Mouse (Mus musculus): ENCODE results near the gene Eif5a.

Gene Eif5a

GRCm38 (mm10) chr11:69902972-69903371, 18.8 kb downstream of the Eif5a start:
- no peak for DNase-seq (ENCODE audit: low read depth, low spot score)

GRCm38 (mm10) chr11:69901993-69902392, 19.8 kb downstream of the Eif5a start:
- DNase-seq (ENCODE audit: low read depth, low spot score): peak; percentile 51

- peak; percentile 98 for DNase-seq (ENCODE audit: low read depth, low spot score)
Measured at GRCm38 (mm10) chr11:69901406-69901846, 20.3 kb downstream of the Eif5a start.

- DNase-seq (ENCODE audit: low read depth, low spot score): peak; percentile 97
Measured at GRCm38 (mm10) chr11:69900471-69901405, 21.0 kb downstream of the Eif5a start, which contains the start of the genes 2810408A11Rik and Neurl4. Gene 2810408A11Rik, minus strand, starts transcription at chr11:69900987. Gene Neurl4, plus strand, starts transcription at chr11:69901072.

- no peak for DNase-seq (ENCODE audit: low read depth, low spot score)
Measured at GRCm38 (mm10) chr11:69899870-69900269, 21.9 kb downstream of the Eif5a start.

GRCm38 (mm10) chr11:69895291-69895690, 26.5 kb downstream of the Eif5a start, which contains the start of gene Acap1:
Gene Acap1, minus strand, starts transcription at chr11:69895539.
- DNase-seq (ENCODE audit: low read depth, low spot score): peak; percentile 77

GRCm38 (mm10) chr11:69894671-69895070, 27.1 kb downstream of the Eif5a start:
- DNase-seq (ENCODE audit: low read depth, low spot score): peak; percentile 73

- DNase-seq (ENCODE audit: low read depth, low spot score): no peak
Measured at GRCm38 (mm10) chr11:69891482-69891881, 30.3 kb downstream of the Eif5a start.

GRCm38 (mm10) chr11:69886907-69887635, 34.7 kb downstream of the Eif5a start:
- DNase-seq (ENCODE audit: low read depth, low spot score): peak; percentile 27

GRCm38 (mm10) chr11:69884663-69885062, 37.1 kb downstream of the Eif5a start:
- no peak for DNase-seq (ENCODE audit: low read depth, low spot score)

GRCm38 (mm10) chr11:69884240-69884639, 37.5 kb downstream of the Eif5a start:
- no peak for DNase-seq (ENCODE audit: low read depth, low spot score)

- no peak for DNase-seq (ENCODE audit: low read depth, low spot score)
Measured at GRCm38 (mm10) chr11:69883527-69884151, 38.1 kb downstream of the Eif5a start.

- peak; percentile 65 for DNase-seq (ENCODE audit: low read depth, low spot score)
Measured at GRCm38 (mm10) chr11:69883066-69883465, 38.7 kb downstream of the Eif5a start.

- no peak for DNase-seq (ENCODE audit: low read depth, low spot score)
Measured at GRCm38 (mm10) chr11:69881787-69882670, 39.7 kb downstream of the Eif5a start.

- peak; percentile 94 for DNase-seq (ENCODE audit: low read depth, low spot score)
Measured at GRCm38 (mm10) chr11:69880853-69881603, 40.7 kb downstream of the Eif5a start, which contains the start of gene Kctd11. Gene Kctd11, minus strand, starts transcription at chr11:69881406.

GRCm38 (mm10) chr11:69880506-69880852, 41.3 kb downstream of the Eif5a start:
- peak; percentile 88 for DNase-seq (ENCODE audit: low read depth, low spot score)

- no peak for DNase-seq (ENCODE audit: low read depth, low spot score)
Measured at GRCm38 (mm10) chr11:69879711-69880110, 42.0 kb downstream of the Eif5a start.

GRCm38 (mm10) chr11:69878952-69879351, 42.8 kb downstream of the Eif5a start:
- no peak for DNase-seq (ENCODE audit: low read depth, low spot score)

GRCm38 (mm10) chr11:69878399-69878798, 43.4 kb downstream of the Eif5a start:
- no peak for DNase-seq (ENCODE audit: low read depth, low spot score)

- no peak for DNase-seq (ENCODE audit: low read depth, low spot score)
Measured at GRCm38 (mm10) chr11:69877878-69878277, 43.9 kb downstream of the Eif5a start, which contains the start of gene Tmem95. Gene Tmem95, minus strand, starts transcription at chr11:69878018.

All from A20 (cell line).